Mouse (Mus musculus) bone marrow, adult 2 months (tissue): ENCODE results near the gene Sema3b.

Experiments used
- CTCF ChIP-seq: fragments of 200-500 bp; IDR thresholded peaks from 2 replicates; pipeline ENCODE4 v1.5.1; 2011; ENCODE audit warnings: low read length, control low read depth; ENCODE audit not compliant: control insufficient read depth, insufficient read depth
- POLR2A ChIP-seq: fragments of 200-500 bp; IDR thresholded peaks from 2 replicates; pipeline ENCODE4 v1.6.1; 2011; ENCODE audit warnings: low read depth, mild to moderate bottlenecking, control low read depth, low read length, borderline replicate concordance; ENCODE audit not compliant: control insufficient read depth

- TF ChIP-seq CTCF = no peak
- no peak for TF ChIP-seq POLR2A
Measured at GRCm38 (mm10) chr9:107578587-107578986, 30.4 kb downstream of the Sema3b start, which contains the start of gene Naa80.
